Mouse (Mus musculus) urinary bladder, postnatal 14 days (tissue): Measurements from ENCODE around the gene Ptrh1.
A peak's percentile ranks its signal among the peaks of the same experiment; 100 is the strongest.

Experiments used
- DNase-seq: peaks from one replicate; pipeline ENCODE4 v3.0.0; 2021; ENCODE audit warnings: low spot score

The Ptrh1 gene

GRCm38 (mm10) chr2:32798251-32798962 is 22.8 kb downstream of the Ptrh1 start:
- no peak for DNase-seq

- DNase-seq = no peak
These were observed 33.4 kb downstream of the Ptrh1 start for GRCm38 (mm10) chr2:32808816-32809566.

- no peak for DNase-seq
These were observed 36.4 kb downstream of the Ptrh1 start for GRCm38 (mm10) chr2:32811959-32812358.

- DNase-seq = no peak
These were observed 40.9 kb downstream of the Ptrh1 start for GRCm38 (mm10) chr2:32816497-32816896.

- no peak for DNase-seq
These were observed 41.5 kb downstream of the Ptrh1 start for GRCm38 (mm10) chr2:32816946-32817581.

- DNase-seq = no peak
These were observed 42.0 kb downstream of the Ptrh1 start for GRCm38 (mm10) chr2:32817589-32817988.

- DNase-seq = no peak
These were observed 42.6 kb downstream of the Ptrh1 start for GRCm38 (mm10) chr2:32818208-32818607.

GRCm38 (mm10) chr2:32821041-32821802 is 45.6 kb downstream of the Ptrh1 start:
- DNase-seq = peak; percentile 40

GRCm38 (mm10) chr2:32822643-32823042 is 47.1 kb downstream of the Ptrh1 start:
- no peak for DNase-seq

GRCm38 (mm10) chr2:32823153-32823552 is 47.6 kb downstream of the Ptrh1 start:
- DNase-seq = no peak

- DNase-seq = no peak
These were observed 48.1 kb downstream of the Ptrh1 start for GRCm38 (mm10) chr2:32823579-32824154.

- DNase-seq = no peak
These were observed 48.6 kb downstream of the Ptrh1 start for GRCm38 (mm10) chr2:32824181-32824580.

GRCm38 (mm10) chr2:32824778-32825177 is 49.2 kb downstream of the Ptrh1 start:
- DNase-seq = no peak

- no peak for DNase-seq
These were observed 50.2 kb downstream of the Ptrh1 start for GRCm38 (mm10) chr2:32825796-32826195.
